Mouse (Mus musculus): ENCODE data around the gene Fetub.

DNA sequence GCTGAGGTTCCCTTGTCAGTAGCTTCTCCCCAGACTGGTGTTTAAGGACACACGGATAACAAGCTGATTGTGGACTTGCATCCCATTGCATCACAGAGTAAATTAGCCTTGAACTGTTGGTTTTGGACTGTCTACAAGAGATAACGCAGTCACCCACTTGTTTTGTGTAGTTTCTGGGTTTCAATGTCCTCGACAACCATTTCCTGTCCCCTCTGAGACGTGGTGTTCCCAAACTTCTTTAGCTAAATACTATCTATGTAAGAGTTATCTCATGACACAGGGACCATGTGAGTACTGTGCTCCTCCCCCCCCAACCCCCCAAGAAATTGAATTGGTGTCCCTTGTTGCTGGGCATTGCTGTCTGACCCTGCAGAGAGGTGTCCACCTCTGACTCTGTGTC is 36.6 kb upstream of the Fetub start:
- no peak for TF ChIP-seq GATA1 (IDR thresholded peaks at IDR 0.05; ENCODE audit: borderline replicate concordance, low read length)
- no peak for TF ChIP-seq FLI1 (IDR thresholded peaks at IDR 0.05; ENCODE audit: low read length)

Measured in megakaryocyte, embryonic 14.5 days (primary cell).